Mouse (Mus musculus) erythroblast, adult 5-6 weeks (primary cell): ENCODE data around the gene Pcnx3. TPM values are rescaled to one million over a fixed set of nuclear protein-coding genes. Genes with fewer than 3 reads are reported as not detected.

Experiments
- ATAC-seq: replicated peaks from 2 replicates; pipeline ENCODE4 v1.8.0; 2016; ENCODE audit warnings: moderate number of reproducible peaks, mild to moderate bottlenecking, moderate TSS enrichment, inconsistent platforms; ENCODE audit not compliant: poor library complexity, low FRiP score, severe bottlenecking
- total RNA-seq, 2 experiments: library from RNA; stranded (forward) in 1 of 2; stranded (reverse) in 1 of 2; fragments of 150-400 nt in 1 of 2; fragments of 200-764, 138-1000 nt in 1 of 2; gene quantifications; 2 replicates each; pipeline versions ENCODE4 v1.2.3 to v1.2.4; 2015 to 2017; ENCODE audit warnings: low replicate concordance in 2 of 2

Pcnx3 gene
- total RNA-seq (2015; ENCODE audit: low replicate concordance) (10.7 and 16.3 TPM in 2 replicates), total RNA-seq (2017; ENCODE audit: low replicate concordance) (14.8 and 20.3 TPM in 2 replicates)

DNA sequence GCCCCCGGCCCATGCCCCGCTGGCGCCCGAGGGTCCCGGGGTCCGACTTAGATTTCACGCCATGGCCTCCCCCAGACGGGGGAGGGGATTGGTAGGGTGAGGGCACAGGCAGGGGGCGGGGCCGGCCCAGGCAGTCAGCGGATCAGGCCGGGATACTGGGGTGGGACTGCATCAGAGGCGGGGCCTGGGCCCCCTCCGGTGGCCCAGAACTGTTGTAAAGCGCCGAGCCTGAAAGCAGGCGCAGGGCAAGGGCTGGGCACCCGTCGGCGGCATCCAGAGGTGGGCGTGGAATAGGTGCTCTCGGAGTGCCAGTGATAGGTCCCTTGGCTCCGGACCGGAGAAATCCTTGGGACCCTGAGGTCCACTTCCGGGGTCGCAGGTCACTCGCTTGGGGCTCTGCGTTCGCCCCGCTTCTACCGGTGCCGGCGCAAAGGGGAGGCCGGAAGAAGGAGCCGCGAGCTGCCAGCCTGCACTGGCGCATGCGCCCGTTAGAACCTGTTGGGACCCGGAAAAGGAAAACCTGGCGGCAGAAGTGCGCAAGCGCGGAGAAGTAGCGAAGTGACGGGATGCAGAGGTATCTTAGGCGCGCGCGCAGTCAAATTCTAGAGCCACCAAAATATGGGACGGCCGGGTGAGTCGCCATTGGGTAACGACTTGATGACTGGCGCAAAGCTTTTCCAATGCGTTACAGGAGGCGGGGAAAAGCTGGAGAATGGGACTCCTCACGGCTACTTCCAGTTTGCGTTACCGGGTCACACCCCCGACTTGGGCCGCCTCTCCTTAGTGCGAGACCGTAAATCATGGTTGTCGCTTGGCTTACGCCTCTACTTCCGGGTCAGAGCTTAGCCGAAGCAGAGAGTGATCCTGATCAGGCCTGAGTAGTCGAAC lies at the start of gene Pcnx3, which contains the start of gene Map3k11:
Gene Pcnx3 (minus strand): TSS at position 709 of the 888 bp plus-strand sequence.
Gene Map3k11 (plus strand): TSS at position 543 of the 888 bp plus-strand sequence.
- ATAC-seq: peak; percentile 71

DNA sequence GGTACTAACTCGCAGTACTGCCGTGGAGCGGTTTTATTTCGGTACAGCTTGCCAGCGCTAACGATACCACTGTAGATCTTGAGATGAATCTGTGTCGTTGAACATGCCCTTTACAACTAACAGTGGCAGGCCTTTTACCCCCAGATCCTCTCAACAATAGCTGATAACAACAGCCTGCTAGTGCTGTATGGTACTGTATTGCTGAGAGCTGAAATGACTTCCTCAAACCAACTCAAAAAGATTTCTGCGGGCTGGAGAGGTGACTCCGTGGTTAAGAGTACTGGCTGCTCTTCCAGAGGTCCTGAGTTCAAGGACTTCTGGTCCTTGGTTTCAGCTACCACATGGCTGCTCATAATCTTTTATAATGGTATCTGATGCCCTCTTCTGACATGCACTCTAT lies 45.6 kb upstream of the Pcnx3 start:
- ATAC-seq: no peak

DNA sequence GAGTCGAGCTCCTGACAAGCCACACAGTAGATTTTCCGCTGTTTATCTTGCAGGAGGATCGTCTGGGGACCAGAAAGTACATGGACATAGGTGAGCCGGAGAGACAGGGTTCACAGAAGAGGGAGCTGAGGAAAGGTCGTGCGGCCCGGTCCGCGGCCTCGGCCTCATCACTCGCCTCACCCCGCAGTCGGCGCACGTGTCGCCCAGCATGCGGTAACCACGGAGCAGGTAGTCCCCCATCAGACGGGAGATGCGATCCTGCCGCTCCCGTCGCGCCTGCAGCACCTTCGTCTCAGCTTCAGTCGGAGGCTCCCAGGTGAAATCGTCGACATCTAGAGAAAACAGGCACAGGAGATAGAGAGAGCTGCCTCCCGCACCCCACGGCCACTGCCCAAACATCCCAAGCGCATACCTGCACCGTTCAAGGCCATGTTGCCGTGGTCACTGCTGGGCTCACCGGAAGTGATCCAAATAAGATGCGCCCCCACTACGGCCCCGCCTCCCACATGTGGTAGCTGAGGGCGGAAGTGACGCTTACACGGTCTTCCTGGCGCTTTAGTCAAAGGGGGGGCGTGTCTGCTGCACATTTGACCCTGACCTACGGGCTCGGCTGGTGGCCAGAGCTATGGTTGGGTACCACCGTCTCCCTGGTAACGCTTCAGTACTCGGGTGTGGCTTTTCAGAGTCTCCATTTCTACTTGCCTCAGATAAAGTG lies 42.7 kb upstream of the Pcnx3 start:
- 0 out of 2 replicates have a peak, but pooled peaks have one; percentile 13 for ATAC-seq

DNA sequence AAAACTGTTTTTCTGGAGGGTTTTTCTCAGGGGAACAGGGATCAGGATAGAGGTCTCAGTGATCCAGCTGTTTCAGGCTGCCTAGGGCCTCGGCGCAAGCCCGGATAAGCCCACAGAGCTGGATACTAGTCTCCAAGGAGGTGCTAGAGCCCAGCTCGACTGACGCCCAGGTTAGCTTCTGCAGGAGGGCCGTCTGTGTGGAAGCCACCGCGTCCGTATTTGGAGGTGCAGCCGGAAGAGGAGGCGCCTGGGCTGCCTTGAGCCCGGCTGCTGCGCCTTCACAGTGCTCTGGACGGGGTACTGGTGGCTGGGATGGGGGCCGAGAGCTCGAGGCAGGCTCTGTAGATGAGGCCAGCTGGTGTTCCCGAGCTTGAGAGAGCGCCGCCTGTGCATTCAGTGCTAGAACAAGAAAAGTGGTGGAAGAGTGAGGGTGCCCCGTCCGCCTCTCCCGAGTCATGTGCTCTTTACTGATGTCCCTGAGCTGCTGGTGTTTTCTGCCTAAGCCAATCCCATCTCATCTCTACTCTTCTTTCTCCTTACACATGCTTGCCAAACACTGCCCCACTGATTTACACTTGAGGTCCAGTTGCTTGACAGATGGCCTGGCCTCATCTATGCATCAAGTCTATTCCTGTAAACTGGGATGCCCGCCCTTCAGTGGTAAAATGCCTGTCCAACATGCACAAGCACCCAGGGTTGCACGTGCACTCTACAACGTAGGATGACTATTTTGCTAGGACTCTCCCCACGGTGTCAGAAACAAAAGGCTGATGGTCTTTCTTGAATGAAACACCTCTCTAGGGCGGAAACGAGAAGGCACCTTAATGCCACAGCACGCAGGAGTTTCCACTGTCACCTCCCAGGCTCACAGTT lies 41.8 kb upstream of the Pcnx3 start:
- no peak for ATAC-seq

DNA sequence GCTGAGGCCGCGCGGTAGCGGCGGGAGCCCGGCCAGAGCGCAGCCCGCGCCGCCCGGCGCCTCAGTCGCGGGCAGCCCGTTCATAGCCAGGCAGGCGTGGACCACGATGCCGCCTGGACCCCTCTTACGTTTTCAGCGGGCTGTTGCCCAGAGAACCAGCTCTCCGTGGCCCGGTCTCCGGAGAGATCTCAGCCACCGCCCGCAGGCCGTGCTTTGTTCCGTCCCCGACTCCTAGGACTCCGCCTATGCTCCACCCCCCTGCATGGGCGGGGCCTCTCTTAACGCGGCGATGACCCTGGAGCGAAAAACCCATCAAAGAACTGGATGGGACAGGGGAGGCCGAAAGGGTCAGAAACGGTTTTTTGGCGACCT lies 40.7 kb upstream of the Pcnx3 start, which contains the start of gene Fam89b:
Gene Fam89b (minus strand): TSS at position 210 of the 372 bp plus-strand sequence.
- ATAC-seq: peak; percentile 43

DNA sequence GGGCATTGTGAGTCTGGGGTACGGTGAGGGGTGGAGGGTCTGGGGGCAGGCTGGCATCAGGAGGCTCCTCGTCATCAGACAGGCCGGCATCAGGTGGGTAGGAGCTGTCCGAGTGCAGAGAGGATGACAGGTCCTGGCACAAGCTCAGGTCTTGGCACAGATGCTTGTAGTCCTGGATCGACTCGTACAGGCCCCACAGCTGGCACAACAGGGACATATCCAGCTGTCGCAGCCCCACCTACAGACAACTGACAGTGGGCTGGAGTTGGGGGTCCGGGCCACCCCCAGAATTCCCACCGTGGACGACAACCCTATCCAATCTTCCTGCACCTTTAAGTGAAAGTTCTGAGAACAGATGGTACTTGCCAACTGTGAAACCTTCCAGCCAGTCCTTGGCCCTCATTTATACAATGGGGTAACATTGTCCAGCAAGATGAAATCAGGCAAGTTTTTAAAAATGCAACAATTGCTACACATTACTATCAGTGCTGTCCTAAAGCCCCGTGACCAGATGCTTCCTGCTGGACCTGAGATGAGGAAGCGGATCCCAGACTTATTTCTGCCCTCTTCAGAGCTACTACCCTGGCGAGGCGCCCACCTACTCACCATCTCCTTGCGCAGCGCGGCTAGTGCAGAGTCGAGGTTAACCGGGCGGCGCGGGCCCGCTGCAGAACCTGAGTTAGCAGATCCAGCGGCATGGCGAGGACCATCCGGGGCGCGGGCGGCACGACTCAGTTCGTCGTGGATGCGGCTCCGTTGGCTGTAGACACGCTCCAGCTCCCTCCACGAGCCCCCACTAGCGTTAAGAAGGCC lies 40.1 kb upstream of the Pcnx3 start:
- no peak for ATAC-seq

DNA sequence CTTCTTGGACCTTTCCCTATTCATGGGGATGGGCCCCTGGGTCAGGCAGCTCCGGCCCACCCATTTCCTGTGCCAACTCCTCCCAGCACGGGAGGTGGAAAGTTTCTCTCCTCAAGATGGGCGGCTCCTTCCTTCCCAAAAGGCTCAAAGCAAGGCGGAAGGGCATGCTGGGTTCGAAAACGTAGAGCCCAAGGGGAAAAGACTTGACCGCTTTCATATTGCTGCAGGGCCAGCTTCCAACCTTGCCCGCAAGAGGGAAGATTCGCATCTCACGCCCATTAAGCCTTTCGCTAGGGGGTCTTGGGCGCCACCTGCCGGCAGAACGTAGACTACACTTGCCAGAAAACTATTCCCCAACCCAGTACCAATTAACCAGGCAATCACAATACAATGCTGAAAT lies 39.0 kb upstream of the Pcnx3 start:
- peak; percentile 20 for ATAC-seq

DNA sequence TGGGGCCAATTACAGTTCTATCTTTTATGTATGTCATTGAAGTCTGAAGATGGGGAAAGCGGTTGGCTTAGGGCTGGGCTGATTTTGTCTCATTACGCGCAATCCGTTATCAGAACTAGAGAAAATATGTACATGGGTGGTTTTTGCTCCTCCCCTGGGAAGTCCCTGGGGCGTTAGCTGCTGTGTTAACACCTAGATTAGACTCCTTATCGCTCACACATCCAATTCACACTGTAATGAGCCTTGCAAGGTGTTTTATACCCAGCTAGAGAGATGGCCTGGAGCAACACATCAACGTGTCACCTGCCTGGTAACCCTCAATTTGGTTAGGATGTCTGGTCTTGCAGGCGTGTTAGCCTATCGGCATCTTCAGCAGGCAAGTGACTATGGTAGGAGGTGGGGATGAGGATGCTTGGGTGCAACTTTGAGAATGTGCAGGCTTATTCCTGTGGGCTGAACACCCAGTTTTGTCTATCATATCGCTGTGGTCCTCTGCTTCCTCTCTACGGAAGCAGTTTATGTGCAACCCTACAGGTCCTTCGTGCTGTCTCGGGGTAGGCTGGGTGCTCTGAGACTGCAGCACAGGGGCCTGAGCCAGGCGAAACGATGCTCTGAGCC lies 38.4 kb upstream of the Pcnx3 start:
- ATAC-seq: peak; percentile 26

DNA sequence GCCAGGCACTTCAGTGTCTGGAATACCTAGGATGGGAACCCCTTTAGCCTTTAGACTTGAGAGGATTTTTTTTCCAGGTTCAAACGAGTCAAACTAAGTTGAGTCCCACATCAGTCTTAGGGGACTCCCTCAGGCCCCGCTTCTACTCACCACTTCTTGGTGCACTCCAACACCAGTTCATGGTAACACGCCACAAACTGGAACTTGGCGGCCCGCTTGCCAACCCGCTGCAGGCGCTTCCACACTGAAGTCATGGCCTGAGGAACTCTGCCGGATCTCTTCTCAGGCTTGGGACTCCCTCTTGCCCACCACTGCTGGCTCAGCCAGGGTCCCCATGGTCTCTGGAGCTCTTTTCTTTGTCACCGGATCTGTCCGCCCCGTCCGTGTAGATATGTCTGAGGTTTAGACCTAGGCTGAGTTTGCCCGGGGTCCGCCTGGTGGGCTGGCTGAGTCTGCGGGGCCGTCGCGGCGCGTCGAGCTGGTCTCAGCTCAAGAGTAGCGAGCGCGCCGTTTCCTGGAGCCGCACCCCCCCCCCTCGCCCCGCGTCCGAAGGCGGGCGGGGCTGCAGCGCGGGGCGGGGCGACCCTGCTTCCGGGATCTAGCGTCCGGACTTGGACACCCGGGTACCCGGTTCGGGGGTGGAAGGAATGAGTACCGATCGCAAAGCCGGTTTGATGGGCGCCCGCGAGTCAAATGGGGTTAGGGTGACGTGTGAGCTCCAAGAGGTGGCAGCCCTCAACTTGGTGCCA lies 37.2 kb upstream of the Pcnx3 start, which contains the start of gene Ehbp1l1:
Gene Ehbp1l1 (minus strand): TSS at position 551 of the 749 bp plus-strand sequence.
- 0 out of 2 replicates have a peak, but pooled peaks have one; percentile 3 for ATAC-seq

DNA sequence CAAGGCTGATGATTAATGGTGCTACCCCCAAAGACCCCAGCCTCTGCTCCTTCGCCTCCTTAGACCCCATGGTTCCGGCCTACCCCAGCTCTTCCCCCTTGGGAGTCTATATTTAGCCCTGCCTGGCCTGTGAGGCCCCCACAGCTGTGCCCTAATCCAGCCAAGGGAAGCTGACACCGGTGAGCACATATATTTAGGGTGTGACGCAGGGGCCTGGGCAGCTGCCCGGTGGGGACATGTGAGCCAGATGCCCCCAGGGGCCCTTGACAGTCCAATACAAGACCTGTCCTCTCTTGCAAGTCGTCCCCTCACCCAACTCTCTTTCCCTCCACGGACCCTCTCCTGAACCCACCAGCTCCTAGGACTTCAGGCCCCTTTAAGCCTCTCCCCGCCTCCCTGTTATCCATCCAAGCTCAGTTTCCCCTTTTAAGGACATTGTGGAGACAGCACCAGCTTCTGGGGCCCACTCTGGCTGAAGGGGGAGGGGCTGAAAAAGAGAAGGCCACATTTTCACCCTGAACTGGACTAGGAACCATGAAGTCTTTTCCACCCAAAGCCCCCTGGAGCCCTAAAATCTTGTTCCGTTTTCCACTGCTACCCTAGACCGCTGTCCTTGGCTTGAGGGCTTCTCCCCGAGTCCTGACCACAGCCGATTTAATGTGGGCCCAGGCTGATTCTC lies 36.5 kb upstream of the Pcnx3 start:
- no peak for ATAC-seq

DNA sequence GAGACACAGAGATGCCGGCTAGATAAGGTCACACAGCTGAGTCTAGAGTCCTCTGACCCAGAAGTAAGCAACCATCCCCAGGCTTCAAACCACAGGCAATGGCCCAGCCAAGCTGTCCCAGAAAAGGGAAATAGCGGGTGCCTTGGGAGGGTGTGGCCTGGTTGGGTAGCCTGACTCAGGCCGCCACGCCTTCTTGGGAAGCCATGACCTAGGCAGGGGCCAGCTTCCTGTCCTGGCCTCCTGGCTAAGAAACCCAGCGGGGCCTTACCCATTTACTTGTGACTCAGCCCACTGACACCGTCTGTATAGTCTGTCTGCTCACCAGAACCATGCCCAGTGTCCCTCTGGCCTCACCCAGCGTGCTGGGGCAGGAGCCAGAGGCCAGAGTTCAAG lies 35.8 kb upstream of the Pcnx3 start:
- ATAC-seq: peak; percentile 49

DNA sequence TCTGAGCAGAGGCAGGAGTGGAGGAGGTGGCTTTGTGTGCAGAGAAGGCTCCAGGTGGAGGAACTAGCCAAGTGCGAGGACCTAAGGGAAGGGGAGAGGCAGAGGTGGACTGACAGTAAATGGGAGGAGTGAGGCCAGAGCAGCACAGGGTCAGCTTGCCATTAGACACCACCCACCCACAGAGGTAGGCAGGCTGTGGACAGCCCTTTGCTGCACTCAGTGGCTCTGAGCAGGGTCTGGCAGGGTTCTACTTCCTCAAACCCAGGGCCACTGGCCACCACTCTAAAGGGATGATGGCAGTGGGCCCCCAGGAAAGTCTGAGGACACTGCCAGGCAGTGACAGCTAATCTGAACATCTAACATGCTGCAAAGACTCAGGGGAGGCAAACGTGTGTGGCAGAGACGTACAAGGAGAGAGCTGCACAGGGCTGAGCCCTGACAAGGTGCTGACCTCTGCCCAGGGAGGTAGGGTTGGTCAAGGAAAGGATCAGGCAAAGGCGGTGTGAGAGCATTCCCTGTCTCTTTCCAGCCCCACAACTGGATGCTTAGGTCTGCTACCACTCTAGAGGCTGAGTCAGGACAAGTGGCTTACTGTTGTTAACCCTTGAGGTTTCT lies 35.3 kb upstream of the Pcnx3 start:
- ATAC-seq: no peak

DNA sequence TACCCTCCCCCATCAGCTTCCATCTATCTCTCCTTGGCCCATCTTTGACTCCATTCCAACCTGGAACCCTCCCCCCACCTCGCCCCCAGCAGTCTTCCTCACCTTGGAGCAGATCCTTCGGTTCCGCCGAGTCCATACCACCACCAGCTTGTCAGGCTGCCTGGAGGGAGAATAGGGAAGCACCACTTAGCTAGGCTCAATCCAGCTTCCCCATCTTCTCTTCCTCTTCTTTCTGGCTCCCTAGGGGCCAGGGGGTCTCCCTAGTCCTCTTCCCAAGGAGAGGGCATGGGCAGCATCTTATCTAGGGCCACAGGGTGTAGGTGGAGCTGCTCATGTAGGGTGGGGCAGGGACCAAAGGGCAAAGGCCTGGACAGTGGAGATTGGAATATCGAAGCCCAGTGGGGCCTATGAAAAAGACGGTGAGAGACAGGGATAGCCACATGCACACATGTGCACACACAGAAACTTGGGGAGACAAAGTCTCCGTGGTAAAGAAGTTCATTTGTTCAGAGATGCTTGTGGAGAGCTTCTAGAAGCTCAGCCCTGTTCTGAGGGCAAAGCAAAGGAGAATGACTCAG lies 34.2 kb upstream of the Pcnx3 start:
- peak; percentile 41 for ATAC-seq

DNA sequence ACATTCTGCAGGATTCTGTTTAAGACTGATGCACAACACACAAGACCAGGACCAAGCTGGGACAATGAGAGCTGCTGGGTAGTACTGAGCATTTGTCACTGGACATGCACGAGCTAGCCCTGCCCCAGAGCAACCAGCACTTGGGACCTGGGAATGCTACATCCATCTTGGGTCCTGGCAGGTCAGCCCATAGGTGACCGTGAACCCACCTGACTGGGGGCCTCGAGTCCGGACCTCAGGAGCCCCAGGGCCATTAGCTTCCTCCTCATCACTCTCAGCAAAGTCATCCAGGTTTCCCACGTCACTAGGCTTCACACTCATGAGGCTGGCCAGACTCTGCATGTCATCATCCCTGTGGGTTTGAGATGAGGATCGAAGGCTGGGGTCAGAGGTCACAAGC lies 32.5 kb upstream of the Pcnx3 start:
- no peak for ATAC-seq

DNA sequence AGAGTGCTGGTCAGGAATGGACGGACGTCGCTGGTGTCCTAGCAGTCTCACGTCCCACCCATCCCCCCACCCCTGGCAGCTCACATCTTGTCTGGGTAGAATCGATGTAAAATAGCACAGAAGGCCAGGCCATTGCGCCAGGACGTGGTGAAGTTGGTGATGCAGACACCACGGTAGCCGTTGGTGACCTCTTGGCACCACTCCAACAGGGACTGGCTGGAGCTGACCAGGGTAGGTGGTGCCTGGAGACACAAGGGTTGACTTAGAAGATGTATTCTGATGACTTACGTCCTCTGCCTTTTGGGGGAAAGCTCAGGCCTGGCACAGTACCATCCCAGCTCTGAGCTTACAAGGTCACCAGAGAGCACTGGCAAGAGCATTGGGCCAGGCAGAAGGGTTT lies 28.2 kb upstream of the Pcnx3 start:
- no peak for ATAC-seq
